Mouse (Mus musculus): ENCODE measurements at regions not wholly inside any gene's neighbourhood (a gene's known extent, or its start where the extent isn't known, plus 50 kb on each side); places are given as distances from the start of the nearest gene placed in this dataset.

GRCm38 (mm10) chr13:47562836-47563235 lies 440.4 kb downstream of the Rnf144b start:
- no peaks in the 10 kb centered on the region for H3K36me3 ChIP-seq (replicated peaks; ENCODE audit: insufficient read depth, low read length)
- H3K9me3 ChIP-seq (ENCODE audit: low read length): no peaks in the 10 kb centered on the region
- no peak overlapping the region for H3K9ac ChIP-seq (replicated peaks)
- DNase-seq (no peak), ATAC-seq (no peak)
- no peak overlapping the region for H3K4me2 ChIP-seq (ENCODE audit: low read depth, low read length)
- H3K4me1 ChIP-seq (ENCODE audit: insufficient read depth): no peaks in the 10 kb centered on the region
- WGBS (ENCODE audit: insufficient replicate concordance): 56% methylated on average over 8 of the region's 8 CpGs
- H3K27ac ChIP-seq (ENCODE audit: low read depth): no peak overlapping the region
- H3K4me3 ChIP-seq (ENCODE audit: low read depth, low read length): no peak overlapping the region
- H3K27me3 ChIP-seq (ENCODE audit: insufficient read depth, low read length): no peaks in the 10 kb centered on the region
- TF ChIP-seq EP300 (IDR thresholded peaks at IDR 0.05; ENCODE audit: low read depth) (no peak), CTCF (IDR thresholded peaks at IDR 0.05; ENCODE audit: low read depth) (no peak)

DNA sequence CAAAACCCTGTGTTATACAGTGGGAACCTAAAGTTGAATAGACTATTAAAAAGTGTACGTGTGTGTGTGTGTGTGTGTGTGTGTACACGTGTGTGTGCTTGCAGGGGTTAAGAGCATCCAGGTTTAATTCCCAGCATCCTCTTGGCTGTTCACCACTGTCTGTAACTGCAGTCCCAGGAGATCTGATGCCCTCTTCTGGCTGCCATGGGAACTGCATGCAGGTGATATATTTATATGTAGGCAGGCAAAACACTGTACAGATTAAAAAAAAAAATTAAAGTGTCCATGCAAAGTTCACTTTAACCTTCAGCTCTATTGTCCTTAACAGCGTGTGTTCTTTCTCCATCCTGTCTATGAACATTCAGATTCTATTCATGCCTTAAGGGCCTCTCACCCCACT lies 454.1 kb downstream of the Rnf144b start:
- H3K4me2 ChIP-seq (ENCODE audit: low read depth, low read length): no peak overlapping the region
- H3K27me3 ChIP-seq (ENCODE audit: insufficient read depth, low read length): no peaks in the 10 kb centered on the region
- WGBS (ENCODE audit: insufficient replicate concordance): 51% methylated on average over 3 of the region's 3 CpGs
- no peaks in the 10 kb centered on the region for H3K9me3 ChIP-seq (ENCODE audit: low read length)
- no peaks in the 10 kb centered on the region for H3K36me3 ChIP-seq (replicated peaks; ENCODE audit: insufficient read depth, low read length)
- DNase-seq (peak; percentile 26), ATAC-seq (no peak)
- H3K4me1 ChIP-seq (ENCODE audit: insufficient read depth): no peaks in the 10 kb centered on the region
- H3K27ac ChIP-seq (ENCODE audit: low read depth): no peak overlapping the region
- H3K9ac ChIP-seq (replicated peaks): no peak overlapping the region
- TF ChIP-seq CTCF (IDR thresholded peaks at IDR 0.05; ENCODE audit: low read depth) (peak; percentile 60), EP300 (IDR thresholded peaks at IDR 0.05; ENCODE audit: low read depth) (no peak)
- H3K4me3 ChIP-seq (ENCODE audit: low read depth, low read length): no peak overlapping the region

DNA sequence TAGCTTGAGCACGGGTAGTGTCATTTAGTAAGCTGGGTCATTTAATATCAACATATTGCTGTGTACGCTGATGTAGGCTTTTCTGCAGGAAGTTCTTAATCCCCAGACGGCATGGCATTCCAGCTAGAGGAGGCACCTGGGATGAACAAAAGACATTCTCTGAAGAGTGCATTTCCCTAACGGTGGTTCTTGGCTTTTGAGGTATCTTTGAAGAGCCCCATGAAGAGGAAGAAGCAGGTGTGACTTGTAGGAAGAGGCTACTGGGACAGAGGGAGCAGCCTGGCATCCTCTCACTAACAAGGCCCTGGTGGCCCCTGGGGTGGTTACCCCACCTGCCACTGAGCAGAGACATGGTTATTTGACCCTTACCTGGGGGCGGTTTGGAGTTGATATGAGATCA lies 457.7 kb downstream of the Rnf144b start:
- TF ChIP-seq CTCF (IDR thresholded peaks at IDR 0.05; ENCODE audit: low read depth) (no peak), EP300 (IDR thresholded peaks at IDR 0.05; ENCODE audit: low read depth) (no peak)
- WGBS (ENCODE audit: insufficient replicate concordance): 83% methylated on average over 5 of the region's 5 CpGs
- ATAC-seq (no peak), DNase-seq (no peak)
- Histone ChIP-seq H3K9me3 (ENCODE audit: low read length) (no peaks in the 10 kb centered on the region), H3K9ac (replicated peaks) (no peak overlapping the region), H3K4me2 (ENCODE audit: low read depth, low read length) (no peak overlapping the region), H3K27ac (ENCODE audit: low read depth) (no peak overlapping the region), H3K4me3 (ENCODE audit: low read depth, low read length) (no peak overlapping the region), H3K27me3 (ENCODE audit: insufficient read depth, low read length) (no peaks in the 10 kb centered on the region), H3K36me3 (replicated peaks; ENCODE audit: insufficient read depth, low read length) (no peaks in the 10 kb centered on the region), H3K4me1 (ENCODE audit: insufficient read depth) (no peaks in the 10 kb centered on the region)

DNA sequence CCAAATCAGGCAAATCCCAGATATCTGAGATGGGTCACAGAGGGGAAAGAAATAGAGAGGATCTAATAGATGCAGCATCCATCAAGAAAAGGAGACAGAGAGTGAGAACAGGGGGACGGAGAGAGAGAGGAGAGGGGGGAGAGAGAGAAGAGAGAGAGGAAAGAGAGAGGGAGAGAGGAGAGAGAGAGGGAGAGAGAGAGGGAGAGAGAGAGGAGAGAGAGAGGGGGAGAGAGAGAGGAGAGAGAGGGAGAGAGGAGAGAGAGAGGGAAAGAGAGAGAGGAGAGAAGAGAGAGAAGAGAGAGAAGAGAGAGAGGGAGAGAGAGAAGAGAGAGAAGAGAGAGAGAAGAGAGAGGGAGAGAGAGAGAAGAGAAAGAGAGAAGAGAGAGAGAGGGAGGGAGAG lies 462.7 kb downstream of the Rnf144b start:
- WGBS (ENCODE audit: insufficient replicate concordance): 71% methylated on average over 1 of the region's 1 CpGs
- H3K4me2 ChIP-seq (ENCODE audit: low read depth, low read length): no peak overlapping the region
- no peak overlapping the region for H3K4me3 ChIP-seq (ENCODE audit: low read depth, low read length)
- H3K27me3 ChIP-seq (ENCODE audit: insufficient read depth, low read length): no peaks in the 10 kb centered on the region
- H3K36me3 ChIP-seq (replicated peaks; ENCODE audit: insufficient read depth, low read length): no peaks in the 10 kb centered on the region
- DNase-seq (no peak), ATAC-seq (no peak)
- no peaks in the 10 kb centered on the region for H3K4me1 ChIP-seq (ENCODE audit: insufficient read depth)
- no peak overlapping the region for H3K27ac ChIP-seq (ENCODE audit: low read depth)
- TF ChIP-seq CTCF (IDR thresholded peaks at IDR 0.05; ENCODE audit: low read depth) (no peak), EP300 (IDR thresholded peaks at IDR 0.05; ENCODE audit: low read depth) (no peak)
- H3K9me3 ChIP-seq (ENCODE audit: low read length): no peaks in the 10 kb centered on the region
- no peak overlapping the region for H3K9ac ChIP-seq (replicated peaks)

- DNase-seq: no peak
- Histone ChIP-seq H3K27ac (ENCODE audit: low read depth) (no peak overlapping the region), H3K9ac (replicated peaks) (no peak overlapping the region), H3K4me2 (ENCODE audit: low read depth, low read length) (no peak overlapping the region), H3K27me3 (ENCODE audit: insufficient read depth, low read length) (no peaks in the 10 kb centered on the region), H3K4me3 (ENCODE audit: low read depth, low read length) (no peak overlapping the region), H3K4me1 (ENCODE audit: insufficient read depth) (no peaks in the 10 kb centered on the region), H3K36me3 (replicated peaks; ENCODE audit: insufficient read depth, low read length) (no peaks in the 10 kb centered on the region), H3K9me3 (ENCODE audit: low read length) (no peaks in the 10 kb centered on the region)
- ATAC-seq: no peak
- TF ChIP-seq CTCF (IDR thresholded peaks at IDR 0.05; ENCODE audit: low read depth): no peak
- TF ChIP-seq EP300 (IDR thresholded peaks at IDR 0.05; ENCODE audit: low read depth): no peak
- WGBS (ENCODE audit: insufficient replicate concordance): 50% methylated on average over 1 of the region's 1 CpGs
Observed at GRCm38 (mm10) chr13:47602646-47603045, 480.2 kb downstream of the Rnf144b start.

DNA sequence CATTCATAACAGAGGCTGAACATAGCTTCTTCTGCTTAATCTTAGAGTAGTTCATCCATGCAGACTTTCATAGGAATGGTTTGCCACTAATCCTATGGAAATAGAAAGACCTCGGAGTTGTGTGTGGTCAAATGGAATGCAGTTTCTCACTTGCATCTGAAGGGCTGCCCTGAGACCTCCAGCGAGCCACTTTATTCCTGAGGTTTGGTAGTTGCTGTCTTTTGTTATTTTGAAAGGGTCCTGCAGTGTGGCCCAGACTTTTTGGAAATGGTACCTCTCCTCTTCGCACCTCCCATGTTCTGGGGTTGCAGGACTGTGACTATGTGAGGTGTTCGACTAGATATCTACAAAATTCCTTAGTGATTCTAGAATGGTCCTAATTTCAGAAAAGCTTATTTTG lies 489.0 kb downstream of the Rnf144b start:
- no peak overlapping the region for H3K4me2 ChIP-seq (ENCODE audit: low read depth, low read length)
- H3K4me3 ChIP-seq (ENCODE audit: low read depth, low read length): no peak overlapping the region
- no peaks in the 10 kb centered on the region for H3K27me3 ChIP-seq (ENCODE audit: insufficient read depth, low read length)
- no peaks in the 10 kb centered on the region for H3K4me1 ChIP-seq (ENCODE audit: insufficient read depth)
- H3K9ac ChIP-seq (replicated peaks): no peak overlapping the region
- no peaks in the 10 kb centered on the region for H3K9me3 ChIP-seq (ENCODE audit: low read length)
- TF ChIP-seq CTCF (IDR thresholded peaks at IDR 0.05; ENCODE audit: low read depth) (no peak), EP300 (IDR thresholded peaks at IDR 0.05; ENCODE audit: low read depth) (no peak)
- no peak overlapping the region for H3K27ac ChIP-seq (ENCODE audit: low read depth)
- ATAC-seq (no peak), DNase-seq (no peak)
- no peaks in the 10 kb centered on the region for H3K36me3 ChIP-seq (replicated peaks; ENCODE audit: insufficient read depth, low read length)
- 73% methylated on average over 4 of the region's 4 CpGs for WGBS (ENCODE audit: insufficient replicate concordance)

DNA sequence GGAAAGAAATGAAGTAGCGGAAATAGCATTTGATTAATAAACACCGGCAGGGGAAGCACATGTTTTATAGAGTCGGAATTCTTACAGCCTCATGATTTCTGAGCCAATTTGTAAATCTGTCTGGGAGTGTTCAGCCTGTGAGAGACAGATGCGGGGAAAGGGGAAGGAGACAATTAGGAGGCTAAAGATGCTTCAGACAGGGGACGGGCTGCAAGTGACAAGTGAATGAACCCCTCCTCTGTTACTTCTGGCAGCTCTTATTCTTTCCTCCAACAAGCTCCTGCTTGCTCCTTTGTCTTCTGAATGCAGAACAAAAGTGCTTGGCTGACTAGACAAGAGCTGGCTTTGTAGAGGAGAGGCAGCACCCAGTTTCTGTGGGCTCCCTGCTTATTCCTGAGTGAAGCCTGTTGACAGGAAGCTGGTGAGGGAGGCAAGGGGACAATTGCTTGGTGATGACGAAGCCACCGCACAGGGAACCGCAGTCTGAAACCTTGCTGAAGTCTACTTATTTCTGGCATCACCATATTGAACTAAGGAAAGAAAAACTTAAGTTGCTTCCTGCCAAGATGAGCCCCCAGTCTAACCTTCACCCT lies 514.2 kb downstream of the Rnf144b start:
- DNase-seq (no peak), ATAC-seq (no peak)
- Histone ChIP-seq H3K9ac (replicated peaks) (no peak overlapping the region), H3K27me3 (ENCODE audit: insufficient read depth, low read length) (no peaks in the 10 kb centered on the region), H3K9me3 (ENCODE audit: low read length) (no peaks in the 10 kb centered on the region), H3K4me3 (ENCODE audit: low read depth, low read length) (no peak overlapping the region), H3K27ac (ENCODE audit: low read depth) (no peak overlapping the region), H3K4me2 (ENCODE audit: low read depth, low read length) (no peak overlapping the region), H3K36me3 (replicated peaks; ENCODE audit: insufficient read depth, low read length) (no peaks in the 10 kb centered on the region), H3K4me1 (ENCODE audit: insufficient read depth) (no peaks in the 10 kb centered on the region)
- WGBS (ENCODE audit: insufficient replicate concordance): 69% methylated on average over 8 of the region's 8 CpGs
- TF ChIP-seq EP300 (IDR thresholded peaks at IDR 0.05; ENCODE audit: low read depth) (no peak), CTCF (IDR thresholded peaks at IDR 0.05; ENCODE audit: low read depth) (no peak)

Measured in liver, postnatal 0 days (tissue).